Mouse (Mus musculus) midbrain, embryonic 14.5 days (tissue): Measurements from ENCODE around the gene Ap1m1. TPM values are rescaled to one million over a fixed set of nuclear protein-coding genes. Genes with fewer than 3 reads are reported as not detected.

ENCODE experiments used
- ATAC-seq: fragments of 200-750 bp; cut with Nextera tagmentation; 2 replicates; pipeline ENCODE4 v1.8.0; 2017; ENCODE audit warnings: moderate number of reproducible peaks, moderate library complexity; ENCODE audit not compliant: low FRiP score, low TSS enrichment
- DNase-seq: peaks from one replicate; pipeline ENCODE4 v3.0.0-alpha.2; 2015
- H3K27ac ChIP-seq: fragments of 300-500 bp; sonication (generic); replicated peaks from 2 replicates; pipeline ENCODE4 v1.5.1; 2014; ENCODE audit warnings: mild to moderate bottlenecking, low read depth, low read length, moderate library complexity
- H3K27me3 ChIP-seq: fragments of 300-500 bp; sonication (generic); 2 replicates; pipeline ENCODE4 v1.6.1; 2014; ENCODE audit warnings: low read length, control low read depth, mixed read lengths; ENCODE audit not compliant: control insufficient read depth, insufficient read depth
- H3K36me3 ChIP-seq: fragments of 300-500 bp; sonication (generic); 2 replicates; pipeline ENCODE4 v1.6.1; 2014; ENCODE audit warnings: low read length, control low read depth; ENCODE audit not compliant: control insufficient read depth, insufficient read depth
- H3K4me1 ChIP-seq: fragments of 300-500 bp; sonication (generic); 2 replicates; pipeline ENCODE4 v1.6.1; 2014; ENCODE audit warnings: mild to moderate bottlenecking, antibody characterized with exemption, low read length, control low read depth; ENCODE audit not compliant: control insufficient read depth, insufficient read depth
- H3K4me2 ChIP-seq: fragments of 300-500 bp; sonication (generic); 2 replicates; pipeline ENCODE4 v1.6.1; 2014; ENCODE audit warnings: mild to moderate bottlenecking, low read length, moderate library complexity
- H3K4me3 ChIP-seq: fragments of 300-500 bp; sonication (generic); replicated peaks from 2 replicates; pipeline ENCODE4 v1.5.1; 2014; ENCODE audit warnings: low read depth, low read length
- H3K9ac ChIP-seq: fragments of 300-500 bp; sonication (generic); replicated peaks from 2 replicates; pipeline ENCODE4 v1.6.1; 2014; ENCODE audit warnings: mild to moderate bottlenecking, low read length, moderate library complexity
- H3K9me3 ChIP-seq: fragments of 300-500 bp; sonication (generic); 2 replicates; pipeline ENCODE4 v1.6.1; 2016; ENCODE audit warnings: low read length, control low read depth, mixed read lengths; ENCODE audit not compliant: control insufficient read depth
- WGBS: fragments of 180-500 bp; shearing (Covaris S2); extraction: QIAGEN DNeasy Blood & Tissue Kit; methylation state at CpG from one replicate; pipeline ENCODE4 v1.1.7; 2014; 5-methylcytosine and 5-hydroxymethylcytosine counted together
- polyA plus RNA-seq: library from polyadenylated mRNA; unstranded; fragments of >200 nt; fragmentation: Nextera tagmentation; extraction: Ambion mirVana; gene quantifications from 2 replicates; pipeline ENCODE4 v1.2.1, GENCODE M21; 2014

Gene Ap1m1
- polyA plus RNA-seq, 1 experiment from 2014 or later, result 235 TPM

DNA sequence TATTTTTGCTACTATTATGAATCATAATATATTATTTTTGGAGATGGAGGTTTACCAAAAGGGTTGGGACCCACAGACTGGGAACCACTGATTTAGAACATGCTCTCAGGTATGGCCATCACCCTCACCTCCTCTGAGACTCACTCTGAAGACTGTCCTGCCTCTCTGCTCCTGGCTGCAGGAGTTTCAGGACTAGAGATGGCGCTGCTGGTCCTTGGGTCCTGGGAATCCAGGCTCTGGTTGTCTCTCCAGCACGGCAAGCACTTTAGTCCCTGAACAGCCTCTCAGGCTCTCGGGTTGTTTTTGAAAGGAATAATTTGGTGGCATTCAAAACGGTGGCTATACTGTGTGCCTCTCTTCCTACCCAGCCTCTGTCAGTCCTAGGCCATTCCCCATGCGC, 22.1 kb downstream of the Ap1m1 start:
- H3K4me1 ChIP-seq, result no peaks in the 10 kb centered on the region
- no peak overlapping the region for H3K9ac ChIP-seq
- no peak overlapping the region for H3K4me3 ChIP-seq
- no peak overlapping the region for H3K27ac ChIP-seq
- peak; percentile 16 for DNase-seq
- no peak for ATAC-seq
- 48% methylated on average over 5 of the region's 5 CpGs for WGBS
- no peaks in the 10 kb centered on the region for H3K27me3 ChIP-seq
- no peaks in the 10 kb centered on the region for H3K9me3 ChIP-seq
- no peak overlapping the region for H3K4me2 ChIP-seq
- H3K36me3 ChIP-seq, result peaks cover 3% of the 10 kb centered on the region; the same call in 1 of the 2 replicates

DNA sequence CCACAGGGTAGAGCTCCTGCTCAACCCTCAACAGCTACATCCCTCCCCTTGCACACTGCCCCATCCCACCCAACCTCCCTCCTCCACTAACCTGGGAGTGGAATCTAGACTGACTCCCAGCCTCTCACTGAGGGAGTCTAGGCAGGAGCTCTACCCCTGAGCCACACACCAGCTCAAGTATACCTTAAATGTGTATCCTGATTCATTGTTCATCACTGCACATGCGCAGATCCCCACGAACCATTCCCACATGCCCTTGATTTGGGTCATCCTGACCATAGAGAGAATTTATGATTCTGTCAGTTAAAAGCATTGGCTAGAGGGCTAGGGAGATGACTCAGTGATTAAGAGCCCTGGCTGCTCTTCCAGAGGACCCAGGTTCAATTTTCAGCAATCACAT, 22.9 kb downstream of the Ap1m1 start:
- H3K4me2 ChIP-seq, result no peak overlapping the region
- no peaks in the 10 kb centered on the region for H3K27me3 ChIP-seq
- H3K4me1 ChIP-seq, result no peaks in the 10 kb centered on the region
- H3K36me3 ChIP-seq, result no peaks in the 10 kb centered on the region
- DNase-seq, result no peak
- no peak for ATAC-seq
- no peak overlapping the region for H3K9ac ChIP-seq
- no peak overlapping the region for H3K4me3 ChIP-seq
- no peak overlapping the region for H3K27ac ChIP-seq
- 97% methylated on average over 2 of the region's 2 CpGs for WGBS
- H3K9me3 ChIP-seq, result no peaks in the 10 kb centered on the region

DNA sequence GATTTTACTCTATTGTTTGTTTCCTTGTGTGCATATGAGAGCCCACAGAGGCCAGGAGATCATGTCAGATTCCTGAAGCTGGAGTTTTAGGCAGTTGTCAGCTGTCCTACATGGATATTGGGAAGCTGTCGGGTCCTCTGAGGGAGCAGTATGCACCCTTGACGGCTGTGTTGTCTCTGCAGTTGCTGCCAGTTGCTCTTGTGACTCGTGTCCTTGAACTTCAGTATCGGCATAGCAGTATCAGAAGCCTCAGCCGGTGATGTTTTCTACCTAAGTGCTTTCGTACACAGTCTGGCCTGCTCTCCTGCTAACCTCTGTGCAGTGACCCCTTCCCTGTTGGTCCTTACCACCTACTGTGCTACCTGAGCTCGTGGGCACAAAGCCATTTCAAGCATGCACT, 23.6 kb downstream of the Ap1m1 start:
- H3K27me3 ChIP-seq, result no peaks in the 10 kb centered on the region
- no peak overlapping the region for H3K9ac ChIP-seq
- H3K27ac ChIP-seq, result no peak overlapping the region
- H3K4me2 ChIP-seq, result no peak overlapping the region
- no peaks in the 10 kb centered on the region for H3K36me3 ChIP-seq
- ATAC-seq (no peak), DNase-seq (no peak)
- H3K9me3 ChIP-seq, result no peaks in the 10 kb centered on the region
- WGBS, result 71% methylated on average over 7 of the region's 7 CpGs
- H3K4me1 ChIP-seq, result no peaks in the 10 kb centered on the region
- no peak overlapping the region for H3K4me3 ChIP-seq

- Histone ChIP-seq H3K9me3 (no peaks in the 10 kb centered on the region), H3K27me3 (no peaks in the 10 kb centered on the region), H3K4me3 (no peak overlapping the region), H3K36me3 (no peaks in the 10 kb centered on the region), H3K27ac (no peak overlapping the region), H3K4me1 (no peaks in the 10 kb centered on the region), H3K9ac (no peak overlapping the region), H3K4me2 (no peak overlapping the region)
- ATAC-seq, result no peak
- WGBS, result 60% methylated on average over 6 of the region's 7 CpGs
- no peak for DNase-seq
These were observed 25.5 kb downstream of the Ap1m1 start for GRCm38 (mm10) chr8:72265342-72265741.

- Histone ChIP-seq H3K27me3 (no peaks in the 10 kb centered on the region), H3K4me2 (no peak overlapping the region), H3K4me1 (no peaks in the 10 kb centered on the region), H3K9ac (no peak overlapping the region), H3K9me3 (no peaks in the 10 kb centered on the region), H3K4me3 (no peak overlapping the region), H3K36me3 (no peaks in the 10 kb centered on the region), H3K27ac (no peak overlapping the region)
- no peak for DNase-seq
- no peak for ATAC-seq
These were observed 26.9 kb downstream of the Ap1m1 start for GRCm38 (mm10) chr8:72266671-72267070.

DNA sequence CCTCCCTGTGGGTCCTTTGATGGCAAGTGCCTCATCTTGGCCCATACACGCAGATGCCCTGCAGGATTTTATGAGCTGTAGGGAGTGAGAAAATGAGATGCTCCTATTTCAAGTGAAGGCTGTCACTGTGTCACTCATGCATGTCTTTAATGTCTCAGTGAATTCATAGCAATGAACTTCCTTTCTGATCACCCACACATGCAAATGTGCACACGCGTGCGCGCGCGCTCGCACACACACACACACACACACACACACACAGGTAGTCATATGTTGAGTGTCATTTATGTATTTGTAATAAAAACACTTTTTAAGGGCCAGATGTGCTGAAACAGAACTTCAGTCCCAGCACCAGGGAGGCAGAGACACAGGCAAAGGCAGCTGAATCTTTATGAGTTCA, 27.3 kb downstream of the Ap1m1 start:
- ATAC-seq (no peak), DNase-seq (no peak)
- Histone ChIP-seq H3K9me3 (no peaks in the 10 kb centered on the region), H3K4me1 (no peaks in the 10 kb centered on the region), H3K9ac (no peak overlapping the region), H3K4me2 (no peak overlapping the region), H3K27me3 (no peaks in the 10 kb centered on the region), H3K27ac (no peak overlapping the region), H3K4me3 (no peak overlapping the region), H3K36me3 (no peaks in the 10 kb centered on the region)
- 99% methylated on average over 8 of the region's 8 CpGs for WGBS

- DNase-seq, result no peak
- H3K36me3 ChIP-seq, result no peaks in the 10 kb centered on the region
- no peaks in the 10 kb centered on the region for H3K27me3 ChIP-seq
- H3K9me3 ChIP-seq, result no peaks in the 10 kb centered on the region
- H3K4me2 ChIP-seq, result no peak overlapping the region
- ATAC-seq, result no peak
- no peak overlapping the region for H3K27ac ChIP-seq
- WGBS, result 91% methylated on average over 15 of the region's 15 CpGs
- no peaks in the 10 kb centered on the region for H3K4me1 ChIP-seq
- H3K9ac ChIP-seq, result no peak overlapping the region
- no peak overlapping the region for H3K4me3 ChIP-seq
These were observed 28.5 kb downstream of the Ap1m1 start for GRCm38 (mm10) chr8:72268356-72268755.

GRCm38 (mm10) chr8:72270606-72271005, 30.8 kb downstream of the Ap1m1 start:
- Histone ChIP-seq H3K27ac (no peak overlapping the region), H3K4me1 (no peaks in the 10 kb centered on the region), H3K4me2 (no peak overlapping the region), H3K27me3 (no peaks in the 10 kb centered on the region), H3K9me3 (no peaks in the 10 kb centered on the region), H3K4me3 (no peak overlapping the region), H3K36me3 (no peaks in the 10 kb centered on the region), H3K9ac (no peak overlapping the region)
- ATAC-seq (no peak), DNase-seq (no peak)
- 93% methylated on average over 12 of the region's 12 CpGs for WGBS

DNA sequence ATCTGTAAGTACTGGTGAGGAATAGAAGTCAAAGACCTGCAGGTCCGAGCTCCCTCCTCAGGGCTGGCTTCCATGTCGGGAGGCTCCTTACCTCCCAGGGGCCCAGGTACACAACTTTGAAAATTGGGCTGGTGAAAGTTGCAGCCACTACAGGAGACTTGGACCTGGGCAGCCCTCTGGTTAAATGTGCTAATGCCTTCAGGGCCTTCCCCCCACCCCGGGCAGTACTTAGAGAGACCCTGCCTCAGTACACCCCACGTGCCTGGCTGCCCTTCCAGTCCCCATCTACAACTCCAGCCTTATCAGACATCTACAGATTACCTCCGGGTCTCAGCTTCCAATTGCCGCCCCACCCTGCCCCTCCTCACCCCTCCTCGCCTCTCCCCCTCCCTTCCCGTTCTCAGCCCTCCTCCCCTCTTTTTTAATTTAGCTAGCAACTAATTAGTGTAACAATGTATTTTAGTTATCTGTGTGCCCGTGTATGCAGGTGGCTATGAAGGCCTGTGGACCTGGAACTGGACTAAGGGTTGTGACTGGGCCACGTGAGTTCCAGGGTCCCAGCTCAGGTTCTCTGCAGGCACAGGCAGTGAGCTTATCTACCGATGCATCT, 31.3 kb downstream of the Ap1m1 start:
- H3K27ac ChIP-seq, result no peak overlapping the region
- 77% methylated on average over 11 of the region's 11 CpGs for WGBS
- H3K36me3 ChIP-seq, result no peaks in the 10 kb centered on the region
- H3K27me3 ChIP-seq, result no peaks in the 10 kb centered on the region
- ATAC-seq, result no peak
- DNase-seq, result no peak
- no peak overlapping the region for H3K9ac ChIP-seq
- no peaks in the 10 kb centered on the region for H3K9me3 ChIP-seq
- H3K4me3 ChIP-seq, result no peak overlapping the region
- H3K4me2 ChIP-seq, result no peak overlapping the region
- H3K4me1 ChIP-seq, result no peaks in the 10 kb centered on the region
